Mouse (Mus musculus) liver, embryonic 11.5 days (tissue): ENCODE measurements around the gene Plekhm1. TPM values are rescaled to one million over a fixed set of nuclear protein-coding genes. Genes with fewer than 3 reads are reported as not detected.
"Not testable (repeated sequence)": the region's sequence is repeated elsewhere in the genome, so short reads cannot be mapped to it uniquely, and the experiment has no call there.

Source experiments
- ATAC-seq: fragments of 200-750 bp; cut with Nextera tagmentation; replicated peaks from 2 replicates; pipeline ENCODE4 v1.8.0; 2017; ENCODE audit warnings: moderate number of reproducible peaks, mild to moderate bottlenecking, moderate TSS enrichment, moderate library complexity; ENCODE audit not compliant: low FRiP score
- DNase-seq: peaks from one replicate; pipeline ENCODE4 v3.0.0-alpha.2; 2017; ENCODE audit warnings: low spot score
- H3K27ac ChIP-seq: fragments of 300-500 bp; sonication (generic); 2 replicates; pipeline ENCODE4 v1.5.1; 2014; ENCODE audit warnings: mild to moderate bottlenecking, low read depth, low read length, control low read depth
- H3K27me3 ChIP-seq: fragments of 300-500 bp; sonication (generic); replicated peaks from 2 replicates; pipeline ENCODE4 v1.6.1; 2014; ENCODE audit warnings: low read length, mixed read lengths; ENCODE audit not compliant: control insufficient read depth, insufficient read depth
- H3K36me3 ChIP-seq: fragments of 300-500 bp; sonication (generic); 2 replicates; pipeline ENCODE4 v1.6.1; 2014; ENCODE audit warnings: mild to moderate bottlenecking, low read length, moderate library complexity, mixed read lengths; ENCODE audit not compliant: control insufficient read depth, insufficient read depth
- H3K4me1 ChIP-seq: fragments of 300-500 bp; sonication (generic); replicated peaks from 2 replicates; pipeline ENCODE4 v1.6.1; 2014; ENCODE audit warnings: low read length, mixed read lengths; ENCODE audit not compliant: control insufficient read depth, insufficient read depth
- H3K4me2 ChIP-seq: fragments of 300-500 bp; sonication (generic); 2 replicates; pipeline ENCODE4 v1.6.1; 2014; ENCODE audit warnings: mild to moderate bottlenecking, control low read depth, moderate library complexity
- H3K4me3 ChIP-seq: fragments of 300-500 bp; sonication (generic); 2 replicates; pipeline ENCODE4 v1.5.1; 2014; ENCODE audit warnings: low read depth, low read length, control low read depth
- H3K9ac ChIP-seq: fragments of 300-500 bp; sonication (generic); 2 replicates; pipeline ENCODE4 v1.6.1; 2014; ENCODE audit warnings: low read depth, low read length, control low read depth
- H3K9me3 ChIP-seq: fragments of 300-500 bp; sonication (generic); 2 replicates; pipeline ENCODE4 v1.6.1; 2016; ENCODE audit warnings: low read length, inconsistent platforms, mixed read lengths; ENCODE audit not compliant: control insufficient read depth
- WGBS: fragments of 180-500 bp; shearing (Covaris S2); extraction: QIAGEN DNeasy Blood & Tissue Kit; methylation state at CpG from one replicate; pipeline ENCODE4 v1.1.7; 2014; 5-methylcytosine and 5-hydroxymethylcytosine counted together
- polyA plus RNA-seq: library from polyadenylated mRNA; unstranded; fragments of >200 nt; fragmentation: Nextera tagmentation; extraction: Ambion mirVana; gene quantifications from 2 replicates; pipeline ENCODE4 v1.2.1, GENCODE M21; 2014

Gene Plekhm1
- polyA plus RNA-seq, result 7.6 and 9.1 TPM in 2 replicates

- Histone ChIP-seq H3K4me3 (peak within 1 kb of the TSS; percentile 73), H3K27ac (0 out of 2 replicates have a peak within 1 kb of the TSS, but pooled peaks have one; percentile 16), H3K9ac (peak within 1 kb of the TSS; percentile 80), H3K36me3 (no peaks in the 10 kb centered on the region), H3K4me2 (peak within 1 kb of the TSS; percentile 78), H3K9me3 (no peaks in the 10 kb centered on the region), H3K4me1 (peaks cover 7% of the 10 kb centered on the region), H3K27me3 (no peaks in the 10 kb centered on the region)
- DNase-seq (peak; percentile 94), ATAC-seq (peak; percentile 97)
- WGBS, result under 1% methylated on average over 67 of the region's 67 CpGs
These were observed at the start of gene Plekhm1 for GRCm38 (mm10) chr11:103411981-103412949. Plekhm1 (minus strand) TSS chr11:103412687.

- 100% methylated on average over 1 of the region's 1 CpGs for WGBS
- H3K9me3 ChIP-seq, H3K9ac ChIP-seq, ATAC-seq, H3K27ac ChIP-seq, DNase-seq, H3K4me3 ChIP-seq, H3K4me2 ChIP-seq, H3K36me3 ChIP-seq, H3K4me1 ChIP-seq, H3K27me3 ChIP-seq: not testable (repeated sequence)
These were observed 38.6 kb upstream of the Plekhm1 start for GRCm38 (mm10) chr11:103451105-103451504.

- not testable (repeated sequence) for H3K4me3 ChIP-seq, DNase-seq, ATAC-seq, H3K36me3 ChIP-seq, H3K27me3 ChIP-seq, H3K4me1 ChIP-seq, H3K9me3 ChIP-seq, H3K4me2 ChIP-seq, H3K9ac ChIP-seq, H3K27ac ChIP-seq
- 90% methylated on average over 14 of the region's 14 CpGs for WGBS
These were observed 37.2 kb upstream of the Plekhm1 start for GRCm38 (mm10) chr11:103449721-103450120.

- Histone ChIP-seq H3K4me3 (no peak overlapping the region), H3K36me3 (no peaks in the 10 kb centered on the region), H3K4me2 (no peak overlapping the region), H3K9ac (no peak overlapping the region), H3K27ac (no peak overlapping the region), H3K4me1 (no peaks in the 10 kb centered on the region), H3K27me3 (no peaks in the 10 kb centered on the region), H3K9me3 (no peaks in the 10 kb centered on the region)
- no peak for ATAC-seq
- WGBS, result 92% methylated on average over 3 of the region's 3 CpGs
- DNase-seq, result no peak
These were observed 31.2 kb upstream of the Plekhm1 start for GRCm38 (mm10) chr11:103443678-103444077.

- no peaks in the 10 kb centered on the region for H3K36me3 ChIP-seq
- no peaks in the 10 kb centered on the region for H3K4me1 ChIP-seq
- 46% methylated on average over 5 of the region's 5 CpGs for WGBS
- H3K9me3 ChIP-seq, result no peaks in the 10 kb centered on the region
- H3K27me3 ChIP-seq, result no peaks in the 10 kb centered on the region
- no peak overlapping the region for H3K4me3 ChIP-seq
- H3K9ac ChIP-seq, result no peak overlapping the region
- ATAC-seq, result no peak
- no peak for DNase-seq
- H3K4me2 ChIP-seq, result no peak overlapping the region
- no peak overlapping the region for H3K27ac ChIP-seq
These were observed 23.8 kb upstream of the Plekhm1 start for GRCm38 (mm10) chr11:103436282-103436681.

- Histone ChIP-seq H3K9ac (no peak overlapping the region), H3K9me3 (no peaks in the 10 kb centered on the region), H3K4me1 (no peaks in the 10 kb centered on the region), H3K4me2 (no peak overlapping the region), H3K27ac (no peak overlapping the region), H3K4me3 (no peak overlapping the region), H3K27me3 (no peaks in the 10 kb centered on the region), H3K36me3 (no peaks in the 10 kb centered on the region)
- ATAC-seq (no peak), DNase-seq (no peak)
- WGBS, result 15% methylated on average over 5 of the region's 5 CpGs
These were observed 12.5 kb upstream of the Plekhm1 start for GRCm38 (mm10) chr11:103425031-103425430.

- H3K9me3 ChIP-seq, result no peaks in the 10 kb centered on the region
- no peaks in the 10 kb centered on the region for H3K27me3 ChIP-seq
- H3K27ac ChIP-seq, result no peak overlapping the region
- H3K4me3 ChIP-seq, result no peak overlapping the region
- H3K4me1 ChIP-seq, result no peaks in the 10 kb centered on the region
- H3K4me2 ChIP-seq, result no peak overlapping the region
- WGBS, result 78% methylated on average over 13 of the region's 13 CpGs
- ATAC-seq, result no peak
- H3K9ac ChIP-seq, result no peak overlapping the region
- no peak for DNase-seq
- no peaks in the 10 kb centered on the region for H3K36me3 ChIP-seq
These were observed 7.2 kb upstream of the Plekhm1 start for GRCm38 (mm10) chr11:103419667-103420066.

- H3K27me3 ChIP-seq, result no peaks in the 10 kb centered on the region
- WGBS, result 61% methylated on average over 5 of the region's 5 CpGs
- no peak overlapping the region for H3K9ac ChIP-seq
- H3K4me3 ChIP-seq, result no peak overlapping the region
- no peaks in the 10 kb centered on the region for H3K4me1 ChIP-seq
- no peaks in the 10 kb centered on the region for H3K9me3 ChIP-seq
- no peak overlapping the region for H3K27ac ChIP-seq
- no peak overlapping the region for H3K4me2 ChIP-seq
- DNase-seq, result no peak
- ATAC-seq, result no peak
- no peaks in the 10 kb centered on the region for H3K36me3 ChIP-seq
These were observed 6.7 kb upstream of the Plekhm1 start for GRCm38 (mm10) chr11:103419226-103419625.

- no peak overlapping the region for H3K9ac ChIP-seq
These were observed 1.0 kb upstream of the Plekhm1 start for GRCm38 (mm10) chr11:103413516-103413915.

More at GRCm38 (mm10) chr11:103413516-103413915, 1.0 kb upstream of the Plekhm1 start:
- H3K36me3 ChIP-seq, result no peaks in the 10 kb centered on the region
- DNase-seq, result no peak
- peak overlapping the region; percentile 78; the same call in 1 of the 2 replicates for H3K4me2 ChIP-seq
- H3K9me3 ChIP-seq, result no peaks in the 10 kb centered on the region
- peaks cover 7% of the 10 kb centered on the region for H3K4me1 ChIP-seq
- H3K27ac ChIP-seq, result no peak overlapping the region
- no peaks in the 10 kb centered on the region for H3K27me3 ChIP-seq
- no peak for ATAC-seq
- WGBS, result 95% methylated on average over 1 of the region's 1 CpGs
- no peak overlapping the region for H3K4me3 ChIP-seq
